Comparison of ENCODE assay signal across 10 mouse cellular contexts in genomic region chr4:48725660-48726348, GRCm38 (mm10).
DNase-seq lines count a peak whose midpoint lies in the region; ATAC-seq and TF ChIP-seq lines count a peak whose summit lies in the region.
"Had no signal": no experiment of that assay in that cellular context is flagged by ENCODE, and none has a peak within 500 bp of the region (broad histone marks: within the 10 kb centered on the region; RNA-seq: fewer than 3 reads in every experiment).

No protein-coding gene starts in this region.

- no peaks in the 10 kb centered on the region for H3K27me3 ChIP-seq in embryonic facial prominence, embryonic 10.5 days (replicated peaks; ENCODE audit: low read depth, poor library complexity, severe bottlenecking)
- H3K27me3 ChIP-seq: heart, embryonic 15.5 days; lung, embryonic 15.5 days had no signal

- H3K4me3 ChIP-seq in embryonic facial prominence, embryonic 10.5 days: no peak overlapping the region
- no peak overlapping the region for H3K4me3 ChIP-seq in left cerebral cortex, adult 2 months
- H3K4me3 ChIP-seq: heart, embryonic 15.5 days; lung, embryonic 15.5 days had no signal

- no peak overlapping the region for H3K27ac ChIP-seq in embryonic facial prominence, embryonic 10.5 days (replicated peaks)
- H3K27ac ChIP-seq in left cerebral cortex, adult 2 months: no peak overlapping the region
- H3K27ac ChIP-seq: heart, embryonic 15.5 days; lung, embryonic 15.5 days had no signal

- 73% methylated on average over 13 of the region's 13 CpGs for WGBS in embryonic facial prominence, embryonic 10.5 days

- TF ChIP-seq CTCF in left cerebral cortex, adult 2 months (IDR thresholded peaks at IDR 0.05): no peak

- no peaks in the 10 kb centered on the region for H3K9me3 ChIP-seq in embryonic facial prominence, embryonic 10.5 days
- H3K9me3 ChIP-seq: heart, embryonic 15.5 days; lung, embryonic 15.5 days had no signal

- H3K36me3 ChIP-seq in embryonic facial prominence, embryonic 10.5 days (replicated peaks): no peaks in the 10 kb centered on the region
- H3K36me3 ChIP-seq: heart, embryonic 15.5 days; lung, embryonic 15.5 days had no signal

- H3K4me1 ChIP-seq in embryonic facial prominence, embryonic 10.5 days: peaks cover 6% of the 10 kb centered on the region; the same call in 1 of the 2 replicates
- H3K4me1 ChIP-seq: heart, embryonic 15.5 days; lung, embryonic 15.5 days had no signal

- peak; percentile 16 for DNase-seq in embryonic facial prominence, embryonic 10.5 days (ENCODE audit: low spot score)
- peak; percentile 12 to 70 for DNase-seq in left cerebral cortex, adult 2 months (ENCODE audit: extremely low spot score in 1 of 2, low spot score in 2 of 2)
- DNase-seq in retina, postnatal 1 day: peak; percentile 62
- DNase-seq in thymus, postnatal 4 days: no peak
- no peak for DNase-seq in spleen, postnatal 4 days (ENCODE audit: low spot score in 2 of 2)

- intact Hi-C loops in left cerebral cortex, adult 2 months (cut with DNase I): no loop called here

- ATAC-seq in frontal cortex, adult (ENCODE audit: low TSS enrichment): peak; percentile 93
- no peak for ATAC-seq in erythroid progenitor cell, adult 5-6 weeks (replicated peaks; ENCODE audit: low FRiP score, poor library complexity, severe bottlenecking)
- ATAC-seq in monocyte, adult 5-6 weeks (replicated peaks; ENCODE audit: insufficient number of reproducible peaks, low FRiP score, low TSS enrichment, poor library complexity, severe bottlenecking): no peak

Comparison
In these comparisons a context has a peak if more than half of its experiments do, and no peak if none do; other contexts are left out.
1. DNase-seq: peak in embryonic facial prominence, embryonic 10.5 days (single experiment), left cerebral cortex, adult 2 months (2 of 2) and retina, postnatal 1 day (single experiment); none in thymus, postnatal 4 days (single experiment) and spleen, postnatal 4 days (0 of 2).